Mouse (Mus musculus) MN1 (cell line): ENCODE results near the gene Pfkm.

Experiments used
- DNase-seq: peaks from one replicate; pipeline ENCODE4 v3.0.0-alpha.2; 2016; ENCODE audit warnings: low spot score

Pfkm gene

GRCm38 (mm10) chr15:98139763-98140162, 47.4 kb downstream of the Pfkm start:
- DNase-seq: peak; percentile 33

- DNase-seq: no peak
These were observed 48.4 kb downstream of the Pfkm start for GRCm38 (mm10) chr15:98140809-98141208.

GRCm38 (mm10) chr15:98142515-98142914, 50.1 kb downstream of the Pfkm start:
- DNase-seq: no peak

GRCm38 (mm10) chr15:98144861-98145507, 52.6 kb downstream of the Pfkm start:
- peak; percentile 40 for DNase-seq

- DNase-seq: peak; percentile 98
These were observed 53.3 kb downstream of the Pfkm start for GRCm38 (mm10) chr15:98145559-98146181.

GRCm38 (mm10) chr15:98148356-98148755, 56.0 kb downstream of the Pfkm start:
- peak; percentile 46 for DNase-seq

- DNase-seq: peak; percentile 51
These were observed 56.8 kb downstream of the Pfkm start for GRCm38 (mm10) chr15:98149166-98149602.

GRCm38 (mm10) chr15:98152916-98153315, 60.5 kb downstream of the Pfkm start:
- no peak for DNase-seq

- DNase-seq: peak; percentile 84
These were observed 61.2 kb downstream of the Pfkm start for GRCm38 (mm10) chr15:98153625-98154024.

GRCm38 (mm10) chr15:98154146-98154545, 61.8 kb downstream of the Pfkm start:
- no peak for DNase-seq

- DNase-seq: no peak
These were observed 62.2 kb downstream of the Pfkm start for GRCm38 (mm10) chr15:98154631-98155030.

GRCm38 (mm10) chr15:98155272-98155671, 62.9 kb downstream of the Pfkm start:
- no peak for DNase-seq

GRCm38 (mm10) chr15:98155944-98156343, 63.6 kb downstream of the Pfkm start:
- no peak for DNase-seq

- DNase-seq: no peak
These were observed 64.9 kb downstream of the Pfkm start for GRCm38 (mm10) chr15:98157253-98157652.

- DNase-seq: no peak
These were observed 68.8 kb downstream of the Pfkm start for GRCm38 (mm10) chr15:98161026-98161805.

GRCm38 (mm10) chr15:98162561-98162960, 70.2 kb downstream of the Pfkm start:
- DNase-seq: no peak

GRCm38 (mm10) chr15:98165525-98165924, 73.1 kb downstream of the Pfkm start, which contains the start of gene Asb8:
Gene Asb8, minus strand, starts transcription at chr15:98165625.
- no peak for DNase-seq

GRCm38 (mm10) chr15:98166963-98167644, 74.7 kb downstream of the Pfkm start, which contains the start of gene Ccdc184:
Gene Ccdc184, plus strand, starts transcription at chr15:98167158.
- DNase-seq: peak; percentile 69

GRCm38 (mm10) chr15:98167645-98168621, 75.5 kb downstream of the Pfkm start:
- DNase-seq: peak; percentile 98

GRCm38 (mm10) chr15:98168622-98169004, 76.2 kb downstream of the Pfkm start:
- no peak for DNase-seq

GRCm38 (mm10) chr15:98170365-98170764, 78.0 kb downstream of the Pfkm start:
- peak; percentile 96 for DNase-seq
